Mouse (Mus musculus) thymus, adult 18-20 months (tissue): ENCODE results near the gene Agt.

Source experiments
- DNase-seq, 2 experiments: peaks; one replicate each; pipeline ENCODE4 v3.0.0; 2022; ENCODE audit warnings: mixed read lengths in 2 of 2

Gene Agt

GRCm38 (mm10) chr8:124551011-124551661 is 18.4 kb downstream of the Agt start:
- no peak for DNase-seq

- no peak for DNase-seq
Measured at GRCm38 (mm10) chr8:124548187-124548586, 21.3 kb downstream of the Agt start.

- no peak for DNase-seq
Measured at GRCm38 (mm10) chr8:124547269-124547668, 22.2 kb downstream of the Agt start.

- no peak for DNase-seq
Measured at GRCm38 (mm10) chr8:124546815-124547214, 22.7 kb downstream of the Agt start.

GRCm38 (mm10) chr8:124546371-124546770 is 23.1 kb downstream of the Agt start:
- no peak for DNase-seq

GRCm38 (mm10) chr8:124543272-124543671 is 26.2 kb downstream of the Agt start:
- DNase-seq: no peak

- no peak for DNase-seq
Measured at GRCm38 (mm10) chr8:124542001-124542400, 27.5 kb downstream of the Agt start.

GRCm38 (mm10) chr8:124540906-124541305 is 28.6 kb downstream of the Agt start:
- no peak for DNase-seq

GRCm38 (mm10) chr8:124535451-124535850 is 34.1 kb downstream of the Agt start:
- no peak for DNase-seq

GRCm38 (mm10) chr8:124532626-124533025 is 36.9 kb downstream of the Agt start:
- no peak for DNase-seq

- no peak for DNase-seq
Measured at GRCm38 (mm10) chr8:124530996-124531395, 38.5 kb downstream of the Agt start.

- DNase-seq: no peak
Measured at GRCm38 (mm10) chr8:124530556-124530955, 39.0 kb downstream of the Agt start.

- no peak for DNase-seq
Measured at GRCm38 (mm10) chr8:124530076-124530475, 39.4 kb downstream of the Agt start.

GRCm38 (mm10) chr8:124526261-124526660 is 43.2 kb downstream of the Agt start:
- no peak for DNase-seq

- DNase-seq: no peak
Measured at GRCm38 (mm10) chr8:124521946-124522345, 47.6 kb downstream of the Agt start.

- peak; percentile 75 to 79 for DNase-seq
Measured at GRCm38 (mm10) chr8:124520249-124521080, 49.0 kb downstream of the Agt start, which contains the start of gene Cog2. Cog2 (plus strand) TSS chr8:124520767.

- DNase-seq: no peak
Measured at GRCm38 (mm10) chr8:124517142-124517541, 52.4 kb downstream of the Agt start.

- no peak for DNase-seq
Measured at GRCm38 (mm10) chr8:124516525-124516924, 53.0 kb downstream of the Agt start.

GRCm38 (mm10) chr8:124516039-124516438 is 53.5 kb downstream of the Agt start:
- DNase-seq: no peak

- DNase-seq: no peak
Measured at GRCm38 (mm10) chr8:124509156-124509555, 60.4 kb downstream of the Agt start.

- no peak for DNase-seq
Measured at GRCm38 (mm10) chr8:124508321-124508695, 61.2 kb downstream of the Agt start.

GRCm38 (mm10) chr8:124507572-124508320 is 61.8 kb downstream of the Agt start:
- DNase-seq: no peak
